Mouse (Mus musculus): ENCODE measurements around the gene Fbxo21. TPM values are rescaled to one million over a fixed set of nuclear protein-coding genes. Genes with fewer than 3 reads are reported as not detected.

The Fbxo21 gene
- polyA plus RNA-seq, 1 experiment from 2014 or later = 93.4 TPM

- Histone ChIP-seq H3K36me3 (ENCODE audit: control insufficient read depth, insufficient read depth, low read length) (peaks cover 9% of the 10 kb centered on the region; the same call in 1 of the 2 replicates), H3K4me1 (ENCODE audit: control insufficient read depth, insufficient read depth, low read length) (peaks cover 18% of the 10 kb centered on the region), H3K9me3 (ENCODE audit: control insufficient read depth, low read length) (no peaks in the 10 kb centered on the region), H3K9ac (ENCODE audit: low read length) (peak overlapping the region; percentile 99; the same call in 1 of the 2 replicates), H3K4me3 (ENCODE audit: low read depth, low read length) (peak overlapping the region; percentile 100), H3K27ac (ENCODE audit: low read depth, low read length) (no peak overlapping the region), H3K27me3 (ENCODE audit: control insufficient read depth, insufficient read depth, low read length) (no peaks in the 10 kb centered on the region), H3K4me2 (peak overlapping the region; percentile 37; the same call in 1 of the 2 replicates)
- WGBS = 26% methylated on average over 19 of the region's 19 CpGs
- ATAC-seq (ENCODE audit: low FRiP score) (peak; percentile 20; the same call in 1 of the 2 replicates), DNase-seq (ENCODE audit: low spot score, missing footprints) (no peak)
These were observed 270 bp upstream of the Fbxo21 start for GRCm38 (mm10) chr5:117976263-117976656.

- Histone ChIP-seq H3K27me3 (ENCODE audit: control insufficient read depth, insufficient read depth, low read length) (no peaks in the 10 kb centered on the region), H3K36me3 (ENCODE audit: control insufficient read depth, insufficient read depth, low read length) (peaks cover 10% of the 10 kb centered on the region; the same call in 1 of the 2 replicates), H3K4me2 (peak overlapping the region; percentile 68), H3K9me3 (ENCODE audit: control insufficient read depth, low read length) (no peaks in the 10 kb centered on the region), H3K27ac (ENCODE audit: low read depth, low read length) (no peak overlapping the region), H3K4me3 (ENCODE audit: low read depth, low read length) (peak overlapping the region; percentile 100), H3K4me1 (ENCODE audit: control insufficient read depth, insufficient read depth, low read length) (peaks cover 18% of the 10 kb centered on the region), H3K9ac (ENCODE audit: low read length) (peak overlapping the region; percentile 99)
- ATAC-seq (ENCODE audit: low FRiP score) (peak; percentile 4; the same call in 1 of the 2 replicates), DNase-seq (ENCODE audit: low spot score, missing footprints) (peak; percentile 89)
- WGBS = 21% methylated on average over 23 of the region's 30 CpGs
These were observed 1.1 kb downstream of the Fbxo21 start for GRCm38 (mm10) chr5:117977501-117978158.

DNA sequence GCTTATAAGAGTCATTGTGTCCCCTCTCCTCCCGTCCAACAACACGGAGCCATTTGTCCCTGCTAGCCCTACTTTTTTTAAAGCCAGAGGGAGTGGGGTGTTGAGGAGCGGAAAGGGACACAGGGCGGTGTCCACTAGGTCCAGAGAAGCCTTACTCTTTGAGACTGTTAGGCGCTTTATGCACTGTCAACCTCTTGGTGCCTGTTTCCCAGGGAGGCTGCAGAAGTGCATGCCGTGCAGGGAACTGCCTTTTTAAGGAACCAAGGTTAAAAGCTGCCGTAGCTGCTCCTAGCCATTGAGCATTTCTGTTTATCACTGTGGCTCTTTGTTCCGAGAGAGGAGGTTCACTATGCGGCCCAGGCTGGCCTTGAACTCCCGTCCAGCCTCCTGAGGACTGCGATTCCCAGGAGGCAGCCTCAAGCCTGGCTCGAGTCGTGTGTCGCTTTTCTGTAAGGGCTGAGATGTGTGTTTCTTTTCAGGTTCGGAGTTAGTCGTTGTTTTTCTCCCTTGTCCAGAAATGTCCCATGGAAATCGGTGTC lies 1.7 kb downstream of the Fbxo21 start:
- H3K4me2 ChIP-seq = peak overlapping the region; percentile 68
- WGBS = 65% methylated on average over 17 of the region's 17 CpGs
- H3K9me3 ChIP-seq (ENCODE audit: control insufficient read depth, low read length) = no peaks in the 10 kb centered on the region
- peak overlapping the region; percentile 100 for H3K4me3 ChIP-seq (ENCODE audit: low read depth, low read length)
- ATAC-seq (ENCODE audit: low FRiP score) = no peak
- H3K36me3 ChIP-seq (ENCODE audit: control insufficient read depth, insufficient read depth, low read length) = peaks cover 11% of the 10 kb centered on the region; the same call in 1 of the 2 replicates
- no peak for DNase-seq (ENCODE audit: low spot score, missing footprints)
- peak overlapping the region; percentile 99 for H3K9ac ChIP-seq (ENCODE audit: low read length)
- H3K27ac ChIP-seq (ENCODE audit: low read depth, low read length) = no peak overlapping the region
- peaks cover 18% of the 10 kb centered on the region for H3K4me1 ChIP-seq (ENCODE audit: control insufficient read depth, insufficient read depth, low read length)
- H3K27me3 ChIP-seq (ENCODE audit: control insufficient read depth, insufficient read depth, low read length) = no peaks in the 10 kb centered on the region

DNA sequence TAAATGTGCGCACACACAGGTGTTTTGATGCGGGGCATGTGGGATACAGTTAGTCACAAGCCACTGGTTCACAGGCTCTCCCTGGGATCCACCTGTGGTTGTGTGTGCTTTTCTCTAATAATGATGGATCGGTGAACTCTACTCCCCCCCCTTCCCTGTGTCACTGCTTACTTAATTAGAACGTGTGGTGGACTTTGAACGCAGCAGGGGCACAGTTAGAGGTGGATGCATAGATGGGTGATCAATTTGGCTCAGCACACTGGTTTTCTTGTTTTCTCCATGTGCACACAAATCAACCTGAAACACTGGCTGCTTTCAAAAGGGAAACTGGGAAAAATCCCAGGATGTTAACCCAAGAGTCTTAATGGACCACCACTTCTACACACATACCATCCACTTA lies 2.6 kb downstream of the Fbxo21 start:
- Histone ChIP-seq H3K4me2 (no peak overlapping the region; the same call in 1 of the 2 replicates), H3K9me3 (ENCODE audit: control insufficient read depth, low read length) (no peaks in the 10 kb centered on the region), H3K9ac (ENCODE audit: low read length) (no peak overlapping the region), H3K36me3 (ENCODE audit: control insufficient read depth, insufficient read depth, low read length) (peaks cover 11% of the 10 kb centered on the region; the same call in 1 of the 2 replicates), H3K27me3 (ENCODE audit: control insufficient read depth, insufficient read depth, low read length) (no peaks in the 10 kb centered on the region), H3K4me3 (ENCODE audit: low read depth, low read length) (no peak overlapping the region), H3K4me1 (ENCODE audit: control insufficient read depth, insufficient read depth, low read length) (peaks cover 20% of the 10 kb centered on the region), H3K27ac (ENCODE audit: low read depth, low read length) (no peak overlapping the region)
- DNase-seq (ENCODE audit: low spot score, missing footprints) (no peak), ATAC-seq (ENCODE audit: low FRiP score) (no peak)
- WGBS = 87% methylated on average over 5 of the region's 5 CpGs

- H3K9me3 ChIP-seq (ENCODE audit: control insufficient read depth, low read length) = no peaks in the 10 kb centered on the region
These were observed 4.4 kb downstream of the Fbxo21 start for GRCm38 (mm10) chr5:117980921-117981320.

DNA sequence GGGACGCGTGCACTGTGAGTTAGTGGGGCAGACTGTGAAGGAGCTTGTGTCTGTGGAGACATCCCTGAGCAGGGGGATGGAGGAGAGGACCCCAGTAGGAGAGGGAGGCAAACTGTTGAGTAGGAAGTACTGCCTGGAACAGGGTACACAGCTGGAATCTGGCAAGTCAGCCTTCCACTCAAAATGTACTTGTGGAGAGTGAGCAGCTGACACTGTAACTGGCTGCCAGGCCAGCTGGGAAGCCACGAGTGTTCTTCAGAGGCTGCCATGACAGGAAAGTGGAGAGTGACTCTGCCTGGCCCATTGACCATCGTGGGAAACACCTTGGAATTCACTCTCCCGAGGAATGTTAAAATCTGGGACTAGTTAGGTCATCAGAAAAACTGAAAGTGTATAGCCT lies 5.4 kb downstream of the Fbxo21 start:
- ATAC-seq (ENCODE audit: low FRiP score) (no peak), DNase-seq (ENCODE audit: low spot score, missing footprints) (no peak)
- Histone ChIP-seq H3K4me2 (no peak overlapping the region), H3K27ac (ENCODE audit: low read depth, low read length) (no peak overlapping the region), H3K27me3 (ENCODE audit: control insufficient read depth, insufficient read depth, low read length) (no peaks in the 10 kb centered on the region), H3K9ac (ENCODE audit: low read length) (no peak overlapping the region), H3K4me3 (ENCODE audit: low read depth, low read length) (no peak overlapping the region), H3K4me1 (ENCODE audit: control insufficient read depth, insufficient read depth, low read length) (peaks cover 20% of the 10 kb centered on the region), H3K36me3 (ENCODE audit: control insufficient read depth, insufficient read depth, low read length) (peaks cover 16% of the 10 kb centered on the region), H3K9me3 (ENCODE audit: control insufficient read depth, low read length) (no peaks in the 10 kb centered on the region)
- WGBS = 92% methylated on average over 5 of the region's 5 CpGs

More at GRCm38 (mm10) chr5:117980921-117981320, 4.4 kb downstream of the Fbxo21 start:
- Histone ChIP-seq H3K4me3 (ENCODE audit: low read depth, low read length) (no peak overlapping the region), H3K4me2 (no peak overlapping the region), H3K9ac (ENCODE audit: low read length) (no peak overlapping the region), H3K27ac (ENCODE audit: low read depth, low read length) (no peak overlapping the region), H3K36me3 (ENCODE audit: control insufficient read depth, insufficient read depth, low read length) (peaks cover 11% of the 10 kb centered on the region; the same call in 1 of the 2 replicates), H3K27me3 (ENCODE audit: control insufficient read depth, insufficient read depth, low read length) (no peaks in the 10 kb centered on the region), H3K4me1 (ENCODE audit: control insufficient read depth, insufficient read depth, low read length) (peaks cover 20% of the 10 kb centered on the region)
- DNase-seq (ENCODE audit: low spot score, missing footprints) = no peak
- WGBS = 90% methylated on average over 8 of the region's 8 CpGs
- no peak for ATAC-seq (ENCODE audit: low FRiP score)

GRCm38 (mm10) chr5:117986327-117986726 lies 9.8 kb downstream of the Fbxo21 start:
- no peaks in the 10 kb centered on the region for H3K9me3 ChIP-seq (ENCODE audit: control insufficient read depth, low read length)
- no peak overlapping the region for H3K9ac ChIP-seq (ENCODE audit: low read length)
- ATAC-seq (ENCODE audit: low FRiP score) = no peak
- H3K4me2 ChIP-seq = no peak overlapping the region
- no peak for DNase-seq (ENCODE audit: low spot score, missing footprints)
- 67% methylated on average over 4 of the region's 4 CpGs for WGBS
- H3K27me3 ChIP-seq (ENCODE audit: control insufficient read depth, insufficient read depth, low read length) = no peaks in the 10 kb centered on the region
- 0 out of 2 replicates have a peak, but pooled peaks cover 2% of the 10 kb centered on the region for H3K4me1 ChIP-seq (ENCODE audit: control insufficient read depth, insufficient read depth, low read length)
- no peak overlapping the region for H3K27ac ChIP-seq (ENCODE audit: low read depth, low read length)
- H3K4me3 ChIP-seq (ENCODE audit: low read depth, low read length) = no peak overlapping the region
- H3K36me3 ChIP-seq (ENCODE audit: control insufficient read depth, insufficient read depth, low read length) = peaks cover 29% of the 10 kb centered on the region

DNA sequence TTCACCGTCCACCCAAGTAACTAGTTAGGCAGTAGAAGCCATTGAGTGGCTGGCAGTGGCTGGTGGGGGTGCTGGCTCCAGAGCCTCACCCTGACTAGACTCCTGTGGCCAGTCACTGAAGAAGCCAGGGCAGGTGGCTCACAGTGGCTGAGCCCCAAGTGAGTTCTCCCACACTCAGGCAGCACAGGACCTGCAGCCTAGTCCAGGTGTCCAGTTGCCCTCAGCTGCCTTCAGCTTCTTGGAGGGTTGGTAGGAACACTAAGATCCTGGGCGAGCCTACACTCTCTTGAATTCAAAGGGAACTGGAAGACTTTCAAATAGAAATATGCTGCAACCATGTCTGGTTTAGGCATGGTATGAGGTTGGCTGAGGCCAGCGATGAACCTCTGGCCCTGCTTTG lies 11.4 kb downstream of the Fbxo21 start:
- 89% methylated on average over 3 of the region's 3 CpGs for WGBS

DNA sequence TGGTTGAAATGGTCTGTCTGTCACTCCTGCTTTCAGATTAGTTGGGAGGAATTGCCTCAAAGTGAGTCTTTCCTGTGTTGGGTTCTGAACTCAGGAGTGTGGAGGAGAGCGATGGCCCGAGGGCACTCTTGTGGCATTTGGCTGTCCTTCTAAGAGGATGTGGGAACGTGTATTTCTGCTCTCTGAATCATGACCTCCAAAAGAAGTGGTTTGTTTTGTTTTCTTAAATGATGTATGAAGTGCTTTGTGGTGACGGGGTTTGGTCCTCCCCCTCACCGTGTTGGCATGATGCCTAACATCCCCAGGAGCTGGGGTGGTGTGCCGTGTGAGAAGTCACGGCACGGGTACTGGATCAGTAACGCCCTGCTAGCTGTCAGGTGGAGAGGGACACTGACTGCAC lies 11.8 kb downstream of the Fbxo21 start:
- 95% methylated on average over 9 of the region's 9 CpGs for WGBS
- ATAC-seq (ENCODE audit: low FRiP score) (no peak), DNase-seq (ENCODE audit: low spot score, missing footprints) (no peak)
- H3K27me3 ChIP-seq (ENCODE audit: control insufficient read depth, insufficient read depth, low read length) = no peaks in the 10 kb centered on the region
- no peak overlapping the region for H3K27ac ChIP-seq (ENCODE audit: low read depth, low read length)
- no peaks in the 10 kb centered on the region for H3K9me3 ChIP-seq (ENCODE audit: control insufficient read depth, low read length)
- 0 out of 2 replicates have a peak, but pooled peaks cover 2% of the 10 kb centered on the region for H3K4me1 ChIP-seq (ENCODE audit: control insufficient read depth, insufficient read depth, low read length)
- H3K36me3 ChIP-seq (ENCODE audit: control insufficient read depth, insufficient read depth, low read length) = peaks cover 38% of the 10 kb centered on the region
- no peak overlapping the region for H3K4me2 ChIP-seq
- H3K4me3 ChIP-seq (ENCODE audit: low read depth, low read length) = no peak overlapping the region
- no peak overlapping the region for H3K9ac ChIP-seq (ENCODE audit: low read length)

More for the DNA sequence above, 11.4 kb downstream of the Fbxo21 start:
- Histone ChIP-seq H3K9ac (ENCODE audit: low read length) (no peak overlapping the region), H3K36me3 (ENCODE audit: control insufficient read depth, insufficient read depth, low read length) (peaks cover 36% of the 10 kb centered on the region), H3K4me2 (no peak overlapping the region), H3K4me1 (ENCODE audit: control insufficient read depth, insufficient read depth, low read length) (0 out of 2 replicates have a peak, but pooled peaks cover 2% of the 10 kb centered on the region), H3K4me3 (ENCODE audit: low read depth, low read length) (no peak overlapping the region), H3K27me3 (ENCODE audit: control insufficient read depth, insufficient read depth, low read length) (no peaks in the 10 kb centered on the region), H3K27ac (ENCODE audit: low read depth, low read length) (no peak overlapping the region), H3K9me3 (ENCODE audit: control insufficient read depth, low read length) (no peaks in the 10 kb centered on the region)
- DNase-seq (ENCODE audit: low spot score, missing footprints) (no peak), ATAC-seq (ENCODE audit: low FRiP score) (no peak)

Data from midbrain, embryonic 11.5 days (tissue).